Mouse (Mus musculus) effector memory CD4-positive, alpha-beta T cell, adult 7 months (primary cell): Measurements from ENCODE around the gene Kif17. TPM values are rescaled to one million over a fixed set of nuclear protein-coding genes. Genes with fewer than 3 reads are reported as not detected.

Experiments
- polyA plus RNA-seq: library from polyadenylated mRNA; unstranded; fragments of 100-300 nt; shearing (Covaris generic); gene quantifications from one replicate; pipeline ENCODE4 v1.2.1, GENCODE M21; 2017

The Kif17 gene
- polyA plus RNA-seq, result 0.26 TPM

GRCm38 (mm10) chr4:138250088-138250960 lies at the start of gene Kif17, which contains the start of gene Sh2d5:
Gene Kif17, plus strand, starts transcription at chr4:138250435.
Gene Sh2d5, plus strand, starts transcription at chr4:138250403.

GRCm38 (mm10) chr4:138216200-138216890 lies 33.9 kb upstream of the Kif17 start, which contains the start of gene Hp1bp3:
Gene Hp1bp3, plus strand, starts transcription at chr4:138216296.

GRCm38 (mm10) chr4:138304340-138305104 lies 54.3 kb downstream of the Kif17 start, which contains the start of gene Ddost:
Gene Ddost, plus strand, starts transcription at chr4:138304730.

DNA sequence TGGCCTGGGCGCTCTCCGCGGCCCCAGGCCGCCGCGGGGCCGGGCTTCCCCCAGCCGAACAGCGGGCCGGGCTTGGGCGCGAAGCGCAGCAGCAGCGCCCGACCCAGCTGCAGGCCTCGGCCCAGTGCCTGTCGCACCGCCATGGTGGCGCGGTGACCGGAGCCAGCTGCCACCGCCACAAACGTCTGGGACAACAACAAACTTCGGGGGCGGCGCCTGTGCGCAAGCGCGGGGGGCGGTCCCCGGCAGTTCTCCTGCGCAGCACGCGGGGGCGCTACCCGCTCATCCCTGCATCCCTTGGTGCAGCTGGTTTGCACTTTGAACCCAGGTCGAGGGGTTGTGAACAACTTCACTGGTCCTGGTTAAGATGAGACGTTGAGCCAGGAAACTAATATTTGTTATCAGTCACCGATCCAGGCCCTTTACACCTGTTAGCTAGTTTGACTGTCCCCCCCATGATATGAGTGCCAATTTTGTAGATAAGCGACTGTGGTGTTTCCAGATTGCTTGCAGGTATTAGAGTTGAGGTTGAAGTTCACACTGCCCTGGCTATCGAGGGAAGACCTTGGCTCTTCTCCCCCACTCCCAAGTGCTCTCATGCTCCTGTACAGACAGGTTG lies 76.0 kb downstream of the Kif17 start, which contains the start of gene Pink1:
Pink1 (minus strand) TSS at position 231 of the 619 bp plus-strand sequence.

Other genes starting within 250 kb of the Kif17 start
- 152 TPM for gene Hp1bp3, start 34.1 kb upstream of the Kif17 start, polyA plus RNA-seq
- 0.60 TPM for gene Sh2d5, start within 50 bp of the Kif17 start, polyA plus RNA-seq
- gene Ddost, start 54.3 kb downstream of the Kif17 start, polyA plus RNA-seq, result 144 TPM
- gene Pink1, start 75.9 kb downstream of the Kif17 start, polyA plus RNA-seq, result 110 TPM
- 0.91 TPM for gene Cda, start 117.6 kb downstream of the Kif17 start, polyA plus RNA-seq
- gene Fam43b, start 146.1 kb downstream of the Kif17 start, polyA plus RNA-seq, result 0.23 TPM
- gene Mul1, start 184.2 kb downstream of the Kif17 start, polyA plus RNA-seq, result 17.8 TPM
- gene Camk2n1, start 203.9 kb downstream of the Kif17 start, polyA plus RNA-seq, result 2.5 TPM